Mouse (Mus musculus) embryonic fibroblast, embryonic 13.5 days (primary cell): ENCODE data around the gene Cd44.

Experiments
- CTCF ChIP-seq: IDR thresholded peaks from 2 replicates; pipeline ENCODE4 v1.5.1; 2011; ENCODE audit warnings: mild to moderate bottlenecking, control low read depth, low read length, moderate library complexity, borderline replicate concordance; ENCODE audit not compliant: insufficient read depth
- POLR2A ChIP-seq: IDR thresholded peaks from 2 replicates; pipeline ENCODE4 v1.6.1; 2011; ENCODE audit warnings: low read depth, mild to moderate bottlenecking, control low read depth, low read length, moderate library complexity

GRCm38 (mm10) chr2:102848811-102849433 lies 52.5 kb downstream of the Cd44 start:
- TF ChIP-seq POLR2A, result no peak
- no peak for TF ChIP-seq CTCF
